Mouse (Mus musculus) urinary bladder, adult 18-20 months (tissue): ENCODE measurements around the gene Msi1.

Source experiments
- DNase-seq, 2 experiments: peaks; one replicate each; pipeline ENCODE4 v3.0.0; 2022; ENCODE audit warnings: low spot score in 2 of 2, mixed read lengths in 2 of 2

Gene Msi1

GRCm38 (mm10) chr5:115429359-115430186 lies at the start of gene Msi1:
Msi1 (plus strand) TSS chr5:115429599.
- no peak for DNase-seq

DNA sequence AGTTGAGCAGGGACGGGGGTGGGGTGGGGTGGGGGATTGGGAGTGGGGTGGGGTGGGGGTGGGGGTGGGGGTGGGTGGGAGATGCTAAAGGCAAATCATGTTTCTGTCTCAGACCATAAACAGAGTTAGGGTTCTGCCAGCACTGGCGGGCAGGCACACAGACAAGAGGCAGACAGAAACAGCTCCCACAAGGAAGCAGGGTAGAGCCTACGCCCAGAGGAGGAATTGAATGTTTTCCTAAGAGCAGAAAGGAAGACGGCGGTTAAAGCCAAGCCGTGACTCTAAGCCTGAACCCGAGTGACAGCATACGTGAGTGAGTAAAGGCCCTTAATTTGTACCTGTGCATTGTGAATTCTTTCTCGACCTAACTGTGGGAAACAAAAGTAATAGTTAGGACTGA lies 37.5 kb upstream of the Msi1 start:
- DNase-seq = no peak

GRCm38 (mm10) chr5:115392969-115393368 lies 36.4 kb upstream of the Msi1 start:
- no peak for DNase-seq

DNA sequence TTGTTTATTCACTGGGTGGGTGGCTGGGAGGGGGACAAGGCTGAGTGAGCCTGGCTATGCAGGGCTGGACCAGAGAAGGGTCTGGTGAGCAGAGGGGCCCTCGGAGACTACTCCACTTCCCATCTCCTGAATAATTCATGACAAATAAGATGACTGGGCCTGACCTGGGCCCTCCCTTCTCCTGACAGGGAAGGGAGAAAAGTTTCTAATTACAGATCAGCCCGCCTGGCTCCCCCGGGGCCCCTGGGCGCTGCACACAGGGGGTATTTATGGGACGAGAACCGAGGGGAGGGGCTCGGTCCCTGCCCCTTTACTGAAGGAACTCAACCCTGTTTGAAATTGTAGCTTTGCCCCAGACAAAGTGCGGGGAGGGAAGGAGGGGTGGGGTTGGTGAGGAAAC lies 35.2 kb upstream of the Msi1 start:
- no peak for DNase-seq

DNA sequence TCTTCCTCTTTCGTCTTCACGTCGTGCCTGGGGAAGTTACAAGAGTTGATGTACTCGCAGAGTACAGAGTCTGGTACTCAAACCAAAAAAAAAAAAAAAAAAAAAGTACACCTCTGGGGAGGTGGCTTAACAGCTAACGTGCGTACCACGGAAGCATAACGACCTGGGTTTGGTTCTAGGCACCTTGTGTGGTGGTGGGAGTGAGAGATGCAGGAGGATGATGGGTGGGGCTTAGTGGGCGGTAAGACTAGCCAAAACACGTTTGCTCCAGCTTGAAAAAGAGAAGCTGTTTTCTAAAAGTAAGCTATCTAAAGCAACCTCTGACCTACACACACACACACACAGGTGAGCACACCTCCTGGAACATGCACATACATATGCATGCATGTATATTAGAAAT lies 34.6 kb upstream of the Msi1 start:
- no peak for DNase-seq

GRCm38 (mm10) chr5:115396654-115397053 lies 32.7 kb upstream of the Msi1 start:
- DNase-seq = no peak

- no peak for DNase-seq
Measured at GRCm38 (mm10) chr5:115397839-115398780, 31.3 kb upstream of the Msi1 start.

DNA sequence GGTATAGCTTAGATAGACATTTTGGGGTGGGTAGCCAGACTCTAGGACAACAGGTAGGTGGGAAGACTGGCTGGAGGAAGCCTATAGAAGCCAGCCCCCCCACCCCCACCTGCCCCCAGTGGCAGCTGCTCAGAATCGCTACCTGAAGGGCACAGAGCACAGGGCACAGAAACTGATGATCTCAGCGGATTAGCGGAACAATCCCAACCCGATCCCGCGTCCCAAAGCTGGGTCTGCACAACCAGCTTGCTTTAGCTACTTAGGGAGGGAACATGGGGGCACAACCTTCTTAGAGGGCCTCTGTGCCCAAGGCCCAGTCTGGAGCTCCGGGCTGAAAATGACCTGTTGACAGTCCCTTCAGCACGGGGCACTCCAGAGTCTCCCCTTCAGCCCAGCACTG lies 27.3 kb upstream of the Msi1 start:
- no peak for DNase-seq

GRCm38 (mm10) chr5:115403436-115404140 lies 25.8 kb upstream of the Msi1 start:
- DNase-seq = no peak

DNA sequence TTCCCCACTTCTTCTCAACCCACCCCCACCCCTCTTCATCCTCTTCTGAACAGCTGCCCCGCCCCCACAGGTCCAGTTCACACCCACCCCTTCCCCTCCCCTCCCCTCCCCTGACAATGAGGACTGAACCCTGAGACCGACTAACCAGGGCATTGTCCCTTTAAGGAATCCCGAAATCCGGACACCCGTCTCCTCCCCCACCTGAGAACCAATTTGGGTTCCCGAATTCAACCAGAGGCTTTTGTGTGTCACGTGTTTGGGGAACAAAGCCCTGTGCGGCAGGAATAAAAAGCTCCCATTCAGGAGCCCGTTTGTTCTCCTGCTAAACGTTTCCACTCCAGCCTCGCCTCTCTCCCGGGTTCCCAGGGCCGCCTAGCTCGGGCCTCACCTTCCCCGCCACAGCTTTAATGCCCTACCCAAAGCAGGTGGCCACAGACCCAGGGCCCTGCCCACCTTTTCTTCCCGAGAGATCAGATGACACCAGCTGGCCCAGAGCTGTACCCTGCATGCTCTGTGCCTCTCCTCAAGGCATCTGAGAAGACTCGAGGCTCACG lies 25.1 kb upstream of the Msi1 start:
- peak in 1 of 2 experiments; percentile 25 for DNase-seq

- DNase-seq = no peak
Measured at GRCm38 (mm10) chr5:115405205-115405604, 24.2 kb upstream of the Msi1 start.

DNA sequence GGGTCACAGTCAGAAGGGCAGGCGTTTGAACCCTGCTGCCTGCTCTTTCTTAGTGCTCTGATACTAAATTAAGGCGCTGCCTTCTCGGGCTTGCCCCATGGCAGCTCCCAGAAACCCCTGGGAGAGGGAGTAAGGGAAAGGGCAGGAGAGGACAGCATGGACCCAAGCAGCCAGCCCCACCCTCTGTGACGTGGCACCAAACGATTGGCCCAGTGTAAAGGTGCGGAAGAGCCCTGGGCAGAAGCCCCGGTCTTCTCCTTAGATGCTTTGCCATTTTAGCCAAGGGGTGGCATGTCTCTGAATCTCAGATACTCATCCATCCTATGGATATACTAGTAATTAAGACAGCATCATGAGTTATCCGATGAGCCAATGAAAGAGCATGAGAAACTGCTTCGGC lies 21.3 kb upstream of the Msi1 start:
- DNase-seq = no peak

GRCm38 (mm10) chr5:115415111-115416085 lies 14.0 kb upstream of the Msi1 start:
- DNase-seq = no peak

- no peak for DNase-seq
Measured at GRCm38 (mm10) chr5:115428831-115429358, 504 bp upstream of the Msi1 start.

- DNase-seq = no peak
Measured at GRCm38 (mm10) chr5:115430187-115430960, 975 bp downstream of the Msi1 start.

DNA sequence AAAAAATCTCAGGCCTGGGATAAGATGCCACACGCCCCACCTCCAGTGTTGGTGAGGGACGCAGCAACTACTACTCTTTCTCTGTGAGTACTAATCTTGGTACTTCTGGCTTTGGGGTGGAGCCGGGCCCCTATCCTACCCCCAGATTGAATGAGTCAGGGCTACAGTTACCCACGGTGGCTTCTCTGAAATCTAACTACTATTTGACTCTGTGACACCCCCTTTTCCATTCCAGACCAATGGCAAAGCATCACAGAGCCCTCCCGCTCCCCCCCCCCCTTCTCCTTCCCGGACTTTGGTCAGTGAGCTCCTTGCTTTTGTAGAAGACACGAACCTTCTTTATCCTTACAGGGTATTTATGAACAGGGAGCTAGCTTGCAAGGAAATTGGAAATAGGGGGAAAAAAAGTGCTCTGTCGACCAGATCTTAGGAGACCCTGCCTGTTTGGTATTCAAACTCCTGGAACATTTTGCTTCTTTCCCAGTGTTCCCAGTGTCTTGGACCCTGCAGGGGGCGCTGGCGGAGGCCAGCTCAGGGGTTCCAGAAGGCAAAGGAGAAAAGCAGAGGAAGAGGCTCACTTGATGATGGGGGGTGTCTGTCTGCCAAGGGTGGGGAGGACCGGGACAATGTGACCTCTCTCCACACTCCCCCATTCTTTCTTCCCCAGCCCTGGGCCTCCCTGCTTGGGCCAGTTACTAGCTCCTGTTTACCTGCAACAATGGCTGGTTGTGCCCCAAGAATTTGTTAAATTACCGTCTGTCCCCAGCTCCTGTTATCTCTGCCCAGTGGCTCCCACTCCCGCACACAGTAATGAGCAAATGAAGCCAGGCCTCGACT lies 1.9 kb downstream of the Msi1 start:
- DNase-seq = no peak

DNA sequence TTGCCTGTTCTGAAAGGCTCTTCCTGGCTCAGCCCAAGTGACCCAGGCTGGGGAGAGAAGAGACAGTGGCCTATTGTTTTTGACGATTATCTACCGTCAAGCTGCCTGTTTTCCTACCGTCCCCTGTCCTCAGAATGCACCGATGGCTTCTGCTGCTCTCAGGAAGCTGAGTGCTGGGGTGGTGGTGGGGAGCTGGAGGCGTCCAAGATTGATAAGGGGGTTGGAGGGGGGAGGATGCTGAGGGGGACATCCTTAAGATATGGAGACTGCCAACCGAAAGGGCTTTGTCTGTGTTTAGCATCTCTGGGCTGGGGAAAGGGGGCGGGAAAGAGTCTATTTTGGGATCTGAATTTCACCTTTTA lies 2.5 kb downstream of the Msi1 start:
- no peak for DNase-seq

GRCm38 (mm10) chr5:115432395-115432794 lies 3.0 kb downstream of the Msi1 start:
- DNase-seq = no peak

GRCm38 (mm10) chr5:115433191-115433590 lies 3.8 kb downstream of the Msi1 start:
- DNase-seq = no peak
